Mouse (Mus musculus): ENCODE measurements around the gene Ppif.
A peak's percentile ranks its signal among the peaks of the same experiment; 100 is the strongest.

DNA sequence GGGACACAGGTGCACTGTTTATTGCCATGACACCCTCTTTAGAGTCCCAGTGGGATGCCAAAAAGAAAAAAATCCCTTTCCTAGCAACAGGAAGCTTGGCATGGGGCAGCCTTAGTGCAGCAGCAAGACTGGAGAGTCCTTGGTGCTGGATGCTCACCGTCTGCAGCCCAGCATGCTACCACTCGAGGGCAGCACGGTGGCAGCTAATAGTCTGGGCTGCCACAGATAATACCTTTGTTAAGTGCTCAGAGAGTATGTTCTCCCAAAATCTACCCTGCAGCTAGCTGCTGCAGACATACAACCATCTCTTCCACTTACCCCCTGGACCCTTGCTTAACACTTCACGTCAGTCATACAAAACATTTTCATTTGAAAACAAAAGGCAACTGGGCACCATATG is 19.5 kb downstream of the Ppif start:
- TF ChIP-seq CTCF (IDR thresholded peaks at IDR 0.05): peak; percentile 61
- TF ChIP-seq EP300 (IDR thresholded peaks at IDR 0.05): no peak
